Mouse (Mus musculus) liver, embryonic 16.5 days (tissue): ENCODE data around the gene Gm20431. TPM values are rescaled to one million over a fixed set of nuclear protein-coding genes. Genes with fewer than 3 reads are reported as not detected.

ENCODE experiments used
- ATAC-seq: fragments of 200-750 bp; cut with Nextera tagmentation; 2 replicates; pipeline ENCODE4 v1.8.0; 2017; ENCODE audit warnings: low read depth, mild to moderate bottlenecking, moderate number of reproducible peaks, moderate library complexity
- H3K27ac ChIP-seq: fragments of 300-500 bp; sonication (generic); 2 replicates; pipeline ENCODE4 v1.5.1; 2014; ENCODE audit warnings: mild to moderate bottlenecking, low read length
- H3K27me3 ChIP-seq: fragments of 300-500 bp; sonication (generic); 2 replicates; pipeline ENCODE4 v1.6.1; 2014; ENCODE audit warnings: low read depth, low read length, mixed read lengths; ENCODE audit not compliant: control insufficient read depth, insufficient read depth
- H3K36me3 ChIP-seq: fragments of 300-500 bp; sonication (generic); 2 replicates; pipeline ENCODE4 v1.6.1; 2014; ENCODE audit warnings: mild to moderate bottlenecking; ENCODE audit not compliant: control insufficient read depth, insufficient read depth
- H3K4me1 ChIP-seq: fragments of 300-500 bp; sonication (generic); 2 replicates; pipeline ENCODE4 v1.6.1; 2014; ENCODE audit warnings: low read depth, low read length, mixed read lengths; ENCODE audit not compliant: control insufficient read depth
- H3K4me2 ChIP-seq: fragments of 300-500 bp; sonication (generic); 2 replicates; pipeline ENCODE4 v1.6.1; 2014; ENCODE audit warnings: low read depth, low read length, mixed read lengths
- H3K4me3 ChIP-seq: fragments of 300-500 bp; sonication (generic); 2 replicates; pipeline ENCODE4 v1.5.1; 2014; ENCODE audit warnings: low read depth, mild to moderate bottlenecking, low read length
- H3K9ac ChIP-seq: fragments of 300-500 bp; sonication (generic); 2 replicates; pipeline ENCODE4 v1.6.1; 2014; ENCODE audit warnings: low read depth, low read length
- H3K9me3 ChIP-seq: fragments of 300-500 bp; sonication (generic); replicated peaks from 2 replicates; pipeline ENCODE4 v1.6.1; 2016; ENCODE audit warnings: low read length; ENCODE audit not compliant: control insufficient read depth
- WGBS: fragments of 180-500 bp; shearing (Covaris S2); extraction: QIAGEN DNeasy Blood & Tissue Kit; methylation state at CpG from one replicate; pipeline ENCODE4 v1.1.7; 2014; ENCODE audit not compliant: insufficient replicate concordance; 5-methylcytosine and 5-hydroxymethylcytosine counted together
- polyA plus RNA-seq: library from polyadenylated mRNA; unstranded; fragments of >200 nt; fragmentation: Nextera tagmentation; extraction: Ambion mirVana; gene quantifications from 2 replicates; pipeline ENCODE4 v1.2.1, GENCODE M21; 2015

Gene Gm20431
- polyA plus RNA-seq, 1 experiment from 2014 or later: not detected

GRCm38 (mm10) chr2:167700018-167700417 is 38.7 kb upstream of the Gm20431 start:
- ATAC-seq: no peak

DNA sequence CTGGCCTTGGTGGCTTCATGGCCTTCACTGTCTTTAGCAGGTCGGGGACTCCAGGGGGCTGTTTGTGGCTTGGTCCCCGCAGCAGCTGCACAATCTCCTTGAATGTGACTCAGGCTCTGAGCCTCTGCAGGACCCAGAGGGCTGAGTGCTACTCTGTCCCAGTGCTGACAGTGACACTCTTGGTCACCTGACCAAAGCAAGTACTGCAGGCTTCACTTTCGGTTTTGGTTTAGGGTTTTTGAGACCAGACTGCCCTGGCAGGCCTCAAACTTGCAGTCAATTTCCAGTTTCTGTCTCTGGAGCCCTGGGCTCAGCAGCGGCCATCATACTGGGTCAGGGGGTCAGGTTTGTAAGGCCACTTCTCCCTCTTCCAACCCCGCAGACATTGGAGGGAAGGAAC is 36.6 kb upstream of the Gm20431 start:
- peaks cover 5% of the 10 kb centered on the region for H3K4me1 ChIP-seq
- H3K4me3 ChIP-seq: peak overlapping the region; percentile 38
- H3K9me3 ChIP-seq: no peaks in the 10 kb centered on the region
- ATAC-seq: peak; percentile 76
- H3K36me3 ChIP-seq: no peaks in the 10 kb centered on the region
- H3K27ac ChIP-seq: peak overlapping the region; percentile 69
- WGBS: 5% methylated on average over 5 of the region's 5 CpGs
- peak overlapping the region; percentile 47 for H3K4me2 ChIP-seq
- H3K27me3 ChIP-seq: no peaks in the 10 kb centered on the region
- peak overlapping the region; percentile 27; the same call in 1 of the 2 replicates for H3K9ac ChIP-seq

More at GRCm38 (mm10) chr2:167700018-167700417, 38.7 kb upstream of the Gm20431 start:
- H3K4me1 ChIP-seq: peaks cover 5% of the 10 kb centered on the region
- H3K27ac ChIP-seq: no peak overlapping the region
- H3K4me2 ChIP-seq: no peak overlapping the region
- no peak overlapping the region for H3K9ac ChIP-seq
- H3K36me3 ChIP-seq: no peaks in the 10 kb centered on the region
- no peak overlapping the region for H3K4me3 ChIP-seq
- H3K27me3 ChIP-seq: no peaks in the 10 kb centered on the region
- no peaks in the 10 kb centered on the region for H3K9me3 ChIP-seq
- whole genome bisulfite sequencing: 49% methylated on average over 5 of the region's 5 CpGs

GRCm38 (mm10) chr2:167696143-167696542 is 34.8 kb upstream of the Gm20431 start:
- no peaks in the 10 kb centered on the region for H3K36me3 ChIP-seq
- no peak overlapping the region for H3K4me3 ChIP-seq
- H3K4me1 ChIP-seq: peaks cover 9% of the 10 kb centered on the region
- no peak overlapping the region for H3K27ac ChIP-seq
- no peak for ATAC-seq
- H3K9ac ChIP-seq: no peak overlapping the region
- no peaks in the 10 kb centered on the region for H3K9me3 ChIP-seq
- WGBS: 79% methylated on average over 7 of the region's 7 CpGs
- no peaks in the 10 kb centered on the region for H3K27me3 ChIP-seq
- H3K4me2 ChIP-seq: no peak overlapping the region

GRCm38 (mm10) chr2:167695491-167695890 is 34.2 kb upstream of the Gm20431 start:
- ATAC-seq: no peak
- H3K4me3 ChIP-seq: no peak overlapping the region
- H3K27me3 ChIP-seq: peaks cover 6% of the 10 kb centered on the region
- 78% methylated on average over 14 of the region's 14 CpGs for WGBS
- no peaks in the 10 kb centered on the region for H3K9me3 ChIP-seq
- no peak overlapping the region for H3K9ac ChIP-seq
- H3K4me1 ChIP-seq: peaks cover 9% of the 10 kb centered on the region
- no peaks in the 10 kb centered on the region for H3K36me3 ChIP-seq
- no peak overlapping the region for H3K27ac ChIP-seq
- H3K4me2 ChIP-seq: no peak overlapping the region

- ATAC-seq: no peak
- Histone ChIP-seq H3K9me3 (no peaks in the 10 kb centered on the region), H3K27me3 (peaks cover 10% of the 10 kb centered on the region), H3K4me1 (peaks cover 9% of the 10 kb centered on the region), H3K36me3 (no peaks in the 10 kb centered on the region), H3K4me3 (no peak overlapping the region), H3K4me2 (no peak overlapping the region), H3K27ac (no peak overlapping the region), H3K9ac (no peak overlapping the region)
- WGBS: 69% methylated on average over 7 of the region's 7 CpGs
Measured at GRCm38 (mm10) chr2:167694963-167695362, 33.7 kb upstream of the Gm20431 start.

GRCm38 (mm10) chr2:167694244-167694643 is 32.9 kb upstream of the Gm20431 start:
- H3K27me3 ChIP-seq: peaks cover 17% of the 10 kb centered on the region
- H3K27ac ChIP-seq: no peak overlapping the region
- peaks cover 11% of the 10 kb centered on the region for H3K4me1 ChIP-seq
- no peak overlapping the region for H3K4me3 ChIP-seq
- H3K9me3 ChIP-seq: no peaks in the 10 kb centered on the region
- no peak overlapping the region for H3K9ac ChIP-seq
- no peaks in the 10 kb centered on the region for H3K36me3 ChIP-seq
- 61% methylated on average over 1 of the region's 1 CpGs for WGBS
- ATAC-seq: no peak
- H3K4me2 ChIP-seq: no peak overlapping the region

- H3K27me3 ChIP-seq: peaks cover 25% of the 10 kb centered on the region
- H3K4me2 ChIP-seq: no peak overlapping the region
- WGBS: 67% methylated on average over 2 of the region's 2 CpGs
- no peaks in the 10 kb centered on the region for H3K9me3 ChIP-seq
- H3K9ac ChIP-seq: no peak overlapping the region
- no peak overlapping the region for H3K4me3 ChIP-seq
- peaks cover 13% of the 10 kb centered on the region for H3K4me1 ChIP-seq
- no peaks in the 10 kb centered on the region for H3K36me3 ChIP-seq
- ATAC-seq: no peak
- H3K27ac ChIP-seq: no peak overlapping the region
Measured at GRCm38 (mm10) chr2:167693540-167693939, 32.2 kb upstream of the Gm20431 start.

DNA sequence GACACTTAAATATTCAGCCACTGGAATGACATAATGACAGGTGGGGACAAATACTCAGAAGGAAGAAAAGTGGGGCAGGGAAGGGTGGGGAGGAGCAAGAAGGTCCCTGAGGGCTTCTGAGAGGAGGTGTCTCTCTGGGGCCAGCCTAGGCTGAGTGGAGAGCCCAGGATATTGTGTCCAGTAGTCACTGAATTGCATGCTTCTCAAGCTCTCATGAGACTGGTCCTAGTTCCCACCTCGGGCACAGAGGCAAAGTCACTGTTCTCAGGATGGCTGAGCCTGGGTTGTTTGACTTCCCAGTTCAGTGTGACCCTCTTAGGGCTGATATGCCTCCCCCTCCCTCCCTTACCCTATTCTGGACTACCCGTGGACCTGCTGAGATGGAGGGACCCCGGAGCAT is 31.5 kb upstream of the Gm20431 start:
- Histone ChIP-seq H3K27me3 (peaks cover 29% of the 10 kb centered on the region), H3K9me3 (no peaks in the 10 kb centered on the region), H3K4me3 (no peak overlapping the region), H3K4me2 (no peak overlapping the region), H3K9ac (no peak overlapping the region), H3K36me3 (no peaks in the 10 kb centered on the region), H3K4me1 (peaks cover 17% of the 10 kb centered on the region), H3K27ac (no peak overlapping the region)
- 54% methylated on average over 3 of the region's 3 CpGs for WGBS
- no peak for ATAC-seq

GRCm38 (mm10) chr2:167691871-167692661 is 30.8 kb upstream of the Gm20431 start:
- Histone ChIP-seq H3K4me3 (peak overlapping the region; percentile 72), H3K9ac (no peak overlapping the region), H3K27me3 (peaks cover 29% of the 10 kb centered on the region), H3K36me3 (no peaks in the 10 kb centered on the region), H3K27ac (no peak overlapping the region), H3K9me3 (no peaks in the 10 kb centered on the region), H3K4me2 (peak overlapping the region; percentile 43), H3K4me1 (peaks cover 21% of the 10 kb centered on the region)
- no peak for ATAC-seq
- 72% methylated on average over 14 of the region's 14 CpGs for WGBS
